Mouse (Mus musculus): ENCODE measurements around the gene Ifitm5.

DNA sequence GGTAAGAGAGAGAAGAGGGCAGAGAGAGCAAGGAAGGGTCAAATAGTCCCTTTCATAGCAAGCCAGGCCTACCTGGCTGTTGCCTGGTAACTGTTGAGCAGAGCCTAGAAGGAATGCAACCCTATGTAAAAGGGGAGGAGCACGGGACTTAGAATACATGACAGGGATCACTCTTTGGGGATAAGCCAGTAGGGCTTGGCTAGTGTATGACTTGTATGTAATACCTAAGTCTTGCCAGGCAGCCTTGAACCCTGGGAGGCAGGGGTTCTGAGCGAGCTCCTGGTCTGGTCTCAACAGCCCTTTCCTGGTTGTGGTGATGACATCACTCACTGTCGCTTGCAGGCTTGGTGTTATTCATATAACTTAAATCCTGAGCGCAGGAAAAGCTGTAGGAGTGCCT lies 38.9 kb upstream of the Ifitm5 start:
- no peak for TF ChIP-seq CTCF (IDR thresholded peaks at IDR 0.05; ENCODE audit: control insufficient read depth, insufficient read depth, low read length)
- TF ChIP-seq POLR2A (IDR thresholded peaks at IDR 0.05; ENCODE audit: borderline replicate concordance, control insufficient read depth, low read depth, low read length) = no peak

All from bone marrow, adult 2 months (tissue).